Mouse (Mus musculus) NIH3T3 (cell line): ENCODE results near the gene Olfr620.

ENCODE experiments used
- DNase-seq: peaks from one replicate; pipeline ENCODE4 v3.0.0-alpha.2; 2012; ENCODE audit warnings: low read depth

The Olfr620 gene

DNA sequence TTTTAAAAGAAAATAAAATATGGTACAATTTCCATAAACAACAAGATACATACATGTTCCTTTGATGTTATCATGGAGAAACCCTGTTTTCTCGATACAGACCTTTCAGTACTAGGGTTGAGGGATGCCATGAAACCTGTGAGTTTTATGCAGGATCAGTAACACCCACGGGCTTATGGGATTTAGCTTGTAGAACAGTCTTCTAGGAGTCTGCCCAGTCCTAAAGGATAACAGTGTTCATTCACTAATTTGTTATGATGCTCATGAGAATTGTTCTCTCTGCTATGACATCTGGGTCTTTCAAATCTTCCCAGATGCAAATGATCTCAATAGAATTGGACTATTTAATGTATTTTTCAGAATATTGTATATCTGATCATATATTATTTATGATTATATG is at the start of gene Olfr620:
Olfr620 (minus strand) TSS at position 101 of the 400 bp plus-strand sequence.
- DNase-seq: no peak

DNA sequence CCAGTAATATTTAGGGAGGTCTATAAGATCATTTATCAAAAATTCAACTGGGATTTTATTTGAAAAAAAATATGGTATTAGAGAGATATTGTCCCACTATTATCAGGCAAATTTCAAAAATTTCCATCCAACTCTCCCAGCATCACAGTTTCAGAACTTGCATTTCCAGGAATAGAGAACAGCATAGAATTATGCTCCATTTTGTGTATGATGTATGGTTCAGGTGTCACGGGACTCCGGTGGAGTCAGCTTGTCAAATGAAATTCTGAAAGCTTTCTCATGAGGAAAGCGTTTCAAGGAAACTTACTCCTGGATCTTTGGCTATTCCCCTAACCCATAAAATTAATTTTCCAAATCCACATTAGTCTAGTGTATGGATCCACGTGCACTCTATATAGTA is 31.7 kb upstream of the Olfr620 start:
- no peak for DNase-seq

DNA sequence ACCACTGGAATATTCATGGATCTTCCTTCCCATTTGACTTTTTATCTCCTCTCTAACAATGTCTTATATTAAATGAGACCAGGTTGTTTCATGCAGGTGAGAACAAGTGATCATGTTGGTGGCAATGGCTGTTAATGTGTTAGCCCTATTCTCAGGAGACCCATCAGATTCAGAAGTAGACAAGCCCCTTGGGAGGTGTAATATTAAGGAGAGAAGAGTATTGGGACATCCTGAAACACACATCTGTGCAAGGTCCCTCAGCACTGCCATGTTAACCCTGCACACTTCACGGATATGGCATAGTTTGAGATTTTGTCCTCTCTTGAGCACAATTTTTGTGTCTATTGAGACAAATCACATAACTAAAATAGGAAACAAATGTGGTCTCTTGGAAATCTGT is 30.3 kb upstream of the Olfr620 start, which contains the start of gene Olfr622:
Olfr622 (minus strand) TSS at position 101 of the 400 bp plus-strand sequence.
- DNase-seq: no peak

DNA sequence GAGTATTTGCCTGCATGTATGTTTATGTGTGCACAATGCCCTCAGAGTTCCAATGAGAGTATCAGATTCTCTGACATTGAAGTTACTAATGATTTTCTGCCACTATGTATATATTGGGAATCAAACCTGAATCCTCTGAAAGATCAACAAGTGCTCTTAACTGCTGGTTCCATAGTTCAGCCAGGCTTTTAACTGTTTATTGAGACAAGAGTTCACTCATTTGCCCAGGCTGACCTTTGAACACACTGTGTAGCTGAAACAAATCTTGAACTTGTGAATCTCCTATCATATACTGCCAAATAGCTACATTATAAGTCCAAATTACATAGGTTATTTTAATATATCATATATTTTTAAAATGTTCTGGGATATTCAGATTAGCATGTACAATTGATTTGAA is 24.5 kb upstream of the Olfr620 start:
- DNase-seq: no peak

DNA sequence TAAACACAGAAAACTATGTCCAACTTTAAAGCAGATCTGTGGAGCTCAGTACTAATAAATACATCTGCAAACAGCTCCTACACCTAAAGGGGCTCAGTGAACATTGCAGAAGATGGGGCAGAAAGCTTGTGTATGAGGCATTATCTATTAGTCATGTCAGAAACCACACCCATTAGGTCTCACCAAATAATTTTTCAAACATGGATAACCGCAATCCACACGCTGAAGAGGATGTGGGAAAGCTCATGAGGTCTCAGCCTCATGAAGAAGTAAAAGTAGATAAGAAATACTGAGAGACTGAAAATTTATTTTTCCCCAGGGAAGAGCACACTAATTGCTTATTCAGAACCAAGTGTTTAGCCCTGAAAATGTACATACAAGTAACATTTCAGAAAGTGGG is 4.9 kb downstream of the Olfr620 start:
- DNase-seq: no peak

DNA sequence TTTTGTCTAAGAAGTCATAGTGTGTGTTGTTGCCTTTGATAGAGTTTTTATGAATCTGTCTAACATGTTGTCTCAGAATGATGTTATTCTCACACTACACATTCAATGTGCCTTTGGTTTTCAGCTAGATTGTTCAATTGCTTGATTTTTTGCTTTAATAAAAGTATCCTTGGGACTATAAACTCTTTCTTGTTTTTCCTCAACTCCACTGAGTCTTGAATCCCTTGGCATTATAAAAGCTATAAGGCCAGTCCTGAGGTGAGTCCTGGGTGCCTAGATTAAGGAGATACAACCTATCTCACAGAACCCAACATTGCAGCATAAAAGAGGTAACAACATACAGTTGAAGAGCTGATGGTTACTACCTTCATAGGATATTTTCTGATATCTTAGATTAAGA is 12.1 kb downstream of the Olfr620 start, which contains the start of gene Olfr619:
Olfr619 (plus strand) TSS at position 301 of the 400 bp plus-strand sequence.
- DNase-seq: no peak

DNA sequence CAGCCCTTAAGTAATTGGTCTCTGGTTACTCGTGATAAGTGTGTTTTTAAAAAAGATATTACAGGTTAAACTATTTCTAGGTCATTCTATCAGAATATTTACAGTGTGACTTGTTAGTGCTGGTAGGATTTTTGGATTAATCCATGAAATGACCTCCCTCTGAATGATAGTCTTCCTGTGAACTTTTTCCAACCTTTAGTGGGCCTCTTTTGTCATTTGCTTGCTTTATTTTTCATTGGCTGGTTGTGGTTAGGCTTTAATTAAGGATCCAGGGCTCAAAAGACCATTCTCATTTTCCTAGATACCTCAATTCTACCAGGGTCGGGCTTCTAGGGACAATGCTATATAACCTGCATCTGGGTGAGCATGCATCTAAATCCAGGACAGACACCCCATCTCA is 22.5 kb downstream of the Olfr620 start, which contains the start of gene Olfr618:
Olfr618 (plus strand) TSS at position 301 of the 400 bp plus-strand sequence.
- no peak for DNase-seq

DNA sequence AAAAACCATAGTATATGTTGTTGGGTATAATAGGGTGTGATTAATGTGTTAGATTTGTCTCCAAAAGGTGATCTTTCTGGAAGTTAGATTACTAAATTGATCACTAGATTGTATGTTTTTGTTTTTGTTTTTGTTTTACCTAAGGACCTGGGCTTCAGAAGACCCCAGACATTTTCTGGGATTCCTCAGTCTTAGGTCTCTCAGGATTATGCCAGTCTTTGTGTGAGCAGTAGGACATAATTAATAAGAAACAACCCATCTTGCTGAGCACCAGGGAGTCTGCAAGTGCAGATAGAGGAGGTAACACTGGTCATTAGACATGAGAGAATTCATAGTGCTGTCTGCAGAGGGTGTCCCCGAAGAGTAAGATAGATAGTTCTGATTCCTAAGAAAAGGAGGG is 39.6 kb downstream of the Olfr620 start, which contains the start of gene Olfr617:
Olfr617 (plus strand) TSS at position 301 of the 400 bp plus-strand sequence.
- DNase-seq: no peak

DNA sequence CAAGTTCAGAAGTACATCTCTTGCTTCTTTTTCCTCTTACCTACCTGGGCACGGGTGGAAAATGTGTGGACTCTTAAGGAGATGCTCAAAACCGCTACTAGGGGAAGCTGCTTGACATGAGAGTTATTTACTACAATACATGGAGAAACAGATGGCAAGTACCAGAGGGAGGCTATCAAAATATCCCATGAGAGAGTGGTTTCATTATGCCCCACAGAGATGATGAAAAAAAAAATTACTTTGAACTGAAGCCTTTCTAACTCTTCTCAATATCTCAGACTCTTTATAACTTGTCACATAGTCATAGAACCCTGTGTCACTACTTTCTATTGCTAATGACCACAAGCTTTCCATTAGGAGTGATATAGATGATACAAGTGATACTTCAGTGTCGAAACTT is 43.3 kb downstream of the Olfr620 start, which contains the start of gene Olfr616:
Olfr616 (minus strand) TSS at position 101 of the 400 bp plus-strand sequence.
- DNase-seq: no peak

DNA sequence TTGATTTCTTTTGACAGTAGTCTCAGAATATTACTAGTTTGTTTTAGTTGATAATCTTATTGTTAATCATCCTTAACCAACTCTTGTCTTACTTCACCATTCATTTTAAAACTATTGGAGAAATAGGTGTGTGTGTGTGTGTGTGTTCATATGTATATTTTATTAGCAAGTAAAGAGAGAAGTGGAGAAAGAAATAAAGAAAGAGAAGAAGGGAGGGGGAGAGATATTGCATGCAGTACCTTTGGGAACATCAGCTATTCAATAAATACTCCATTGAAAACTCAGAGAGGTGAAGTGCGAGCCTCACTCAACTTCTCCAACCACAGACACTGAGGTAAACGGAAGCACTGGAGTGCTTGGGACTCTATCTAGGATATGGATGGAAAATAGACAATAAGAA is 56.6 kb downstream of the Olfr620 start, which contains the start of gene Olfr615:
Olfr615 (plus strand) TSS at position 301 of the 400 bp plus-strand sequence.
- no peak for DNase-seq
